Mouse (Mus musculus) adrenal gland (tissue): ENCODE results near the gene Brsk2.
"Not testable (repeated sequence)": the region's sequence is repeated elsewhere in the genome, so short reads cannot be mapped to it uniquely, and the experiment has no call there.

ENCODE experiments used
- intact Hi-C: fragments of 180-260 bp; cut with DNase I; formaldehyde crosslinking; loops from one replicate; pipeline ENCODE4 v1.15.1; 2025
- long read RNA-seq, 2 experiments: library from polyadenylated mRNA; unstranded; transcript quantifications; one replicate each; pipeline ENCODE4 v2.0.0; 2020; ENCODE audit warnings: borderline replicate concordance in 1 of 2; ENCODE audit not compliant: insufficient replicate concordance in 1 of 2

Gene Brsk2
- long read RNA-seq, experiment 1 = 0 reads
- long read RNA-seq, experiment 2 = 0 reads

DNA sequence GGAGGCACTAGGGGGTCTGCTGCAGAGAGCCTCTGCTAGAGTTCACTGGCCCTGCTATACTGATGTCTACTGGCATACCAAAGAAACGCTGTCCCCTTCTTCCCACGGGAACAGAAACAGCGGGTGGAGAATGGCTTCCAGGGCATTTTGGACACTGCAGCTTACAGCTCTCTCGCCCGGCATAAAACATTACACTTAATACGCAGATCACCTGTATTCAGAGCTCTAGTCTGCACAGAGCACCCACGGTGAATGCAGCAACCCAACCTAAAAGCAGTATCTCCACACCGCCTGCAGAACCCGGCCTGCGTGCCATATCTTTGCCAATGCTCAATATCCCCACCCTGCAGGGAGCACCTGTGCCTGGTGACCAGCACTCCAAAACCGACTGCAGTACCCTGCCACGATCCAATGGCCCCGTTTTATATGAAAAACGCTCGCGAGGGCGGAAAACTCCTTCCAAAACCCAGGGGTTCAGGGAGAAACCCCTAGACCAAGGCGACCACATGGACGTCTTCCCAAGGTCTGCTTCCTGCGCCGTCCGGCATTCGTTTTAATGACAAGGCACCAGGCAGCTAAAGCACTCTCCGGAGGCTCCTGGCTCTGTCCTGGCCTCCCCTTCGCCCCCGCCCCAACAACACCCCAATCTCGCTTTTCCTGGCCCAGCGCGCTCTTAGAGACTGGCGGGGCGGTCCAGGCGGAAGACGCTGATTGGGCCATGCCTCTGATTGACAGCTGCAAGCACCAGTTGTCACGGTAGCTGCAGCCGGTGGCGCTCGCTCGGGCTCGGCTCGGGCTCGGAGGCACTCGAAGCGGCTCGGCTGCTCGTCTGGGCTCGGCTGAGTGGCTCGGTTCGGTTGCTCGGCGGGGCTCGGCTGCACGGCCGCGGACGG, at the start of gene Brsk2:
Gene Brsk2 (plus strand): TSS at position 846 of the 893 bp plus-strand sequence.
- intact Hi-C loops = no loop called here

DNA sequence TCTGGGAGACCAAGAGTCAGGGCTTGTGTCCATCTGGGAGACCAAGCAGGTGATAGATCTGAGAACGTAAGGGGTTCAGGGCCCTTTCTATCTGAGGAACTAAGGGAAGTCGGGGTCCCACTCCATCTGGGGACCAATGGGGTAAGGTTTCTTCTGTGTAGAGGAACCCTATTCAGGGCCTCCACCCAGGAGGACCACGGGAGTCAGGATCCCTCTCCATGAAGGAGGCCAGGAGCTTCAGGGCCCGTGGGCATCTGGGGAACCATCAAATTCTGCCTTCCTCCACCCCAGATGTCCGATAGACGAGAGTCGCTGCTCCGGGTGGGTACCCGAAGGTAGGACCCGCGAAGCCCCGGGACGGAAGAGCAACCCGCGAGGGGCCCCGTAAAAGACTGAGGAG, 47.7 kb upstream of the Brsk2 start:
- intact Hi-C loops = no loop called here

DNA sequence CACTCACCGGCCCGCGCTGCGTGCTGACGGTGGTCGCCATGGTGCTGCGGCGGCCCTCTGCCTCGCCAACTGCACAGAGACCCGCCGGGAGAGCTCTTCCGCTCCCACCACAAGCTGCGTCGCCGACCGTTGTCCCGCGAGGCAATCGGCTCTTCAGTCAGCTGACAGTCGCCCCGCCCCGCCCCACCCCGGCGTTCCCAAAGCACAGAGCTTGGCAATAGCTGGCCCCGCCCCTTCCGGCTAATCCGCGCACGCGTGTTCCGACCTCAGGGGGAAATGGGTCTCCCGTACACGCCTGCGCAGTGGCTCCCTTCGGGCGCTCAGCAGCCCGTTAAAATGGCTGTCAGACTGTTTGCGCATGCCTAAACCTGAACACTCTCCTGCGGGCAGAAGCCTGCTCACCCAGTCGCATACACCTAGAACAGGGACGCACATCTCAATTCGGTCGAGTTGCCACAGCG, 47.3 kb upstream of the Brsk2 start:
- intact Hi-C loops = no loop called here

DNA sequence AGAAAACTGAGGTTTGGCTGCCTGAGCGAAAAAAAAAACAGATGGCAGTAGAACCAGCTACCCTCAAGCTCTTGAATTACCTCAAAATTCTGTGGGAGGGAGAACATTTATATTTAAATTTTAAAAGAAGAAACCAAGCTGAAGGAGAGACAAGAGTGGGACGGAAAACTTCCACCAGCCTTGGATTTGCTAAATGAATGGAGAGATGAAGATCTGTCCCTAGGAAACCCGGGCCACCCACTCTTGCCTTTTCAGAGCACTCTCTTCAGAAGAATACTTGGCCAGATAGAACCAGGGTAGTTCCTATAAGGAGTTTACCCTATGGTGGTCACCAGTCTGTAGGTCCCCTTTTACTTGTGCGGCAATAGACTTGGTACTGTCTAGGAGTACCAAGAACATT, 46.8 kb upstream of the Brsk2 start:
- intact Hi-C loops = no loop called here

DNA sequence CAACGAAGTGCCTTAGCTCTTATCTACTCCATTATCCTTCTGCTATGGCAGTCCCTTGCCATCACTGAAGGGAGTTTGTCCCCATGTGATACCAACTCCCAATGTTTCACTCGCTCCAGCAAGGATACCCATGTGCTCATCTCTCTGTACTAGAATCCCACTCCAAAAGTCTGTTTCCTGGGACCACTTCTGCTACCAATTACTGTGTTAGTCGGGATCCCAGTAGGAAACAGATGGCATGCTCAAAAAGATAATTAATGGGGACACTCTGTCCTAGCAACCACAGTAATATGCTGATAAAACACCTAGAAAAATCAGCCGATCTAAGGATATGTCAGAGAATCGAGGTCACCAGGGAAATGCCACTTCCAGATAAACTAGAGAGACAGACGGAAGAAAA, 41.0 kb upstream of the Brsk2 start:
- intact Hi-C loops = no loop called here

DNA sequence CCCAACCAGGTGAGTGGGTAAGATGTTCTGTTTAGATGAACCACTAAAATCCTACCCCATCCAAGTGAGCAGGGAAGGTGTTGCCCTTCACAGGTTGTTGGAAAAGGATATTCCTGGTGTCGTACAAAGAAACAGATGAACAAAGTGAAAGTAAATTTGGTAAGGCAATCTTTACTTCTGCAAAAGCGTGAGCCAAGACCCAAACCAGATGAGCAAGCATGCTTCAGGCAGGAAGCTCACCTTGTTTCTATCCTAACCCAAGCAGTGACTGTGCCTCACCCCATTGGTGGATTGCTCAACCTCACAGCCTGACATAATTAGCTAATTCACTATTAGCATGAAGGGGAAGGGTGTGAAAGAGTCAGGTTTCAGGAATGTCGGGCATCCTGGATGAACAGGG, 38.2 kb upstream of the Brsk2 start:
- intact Hi-C loops = no loop called here

DNA sequence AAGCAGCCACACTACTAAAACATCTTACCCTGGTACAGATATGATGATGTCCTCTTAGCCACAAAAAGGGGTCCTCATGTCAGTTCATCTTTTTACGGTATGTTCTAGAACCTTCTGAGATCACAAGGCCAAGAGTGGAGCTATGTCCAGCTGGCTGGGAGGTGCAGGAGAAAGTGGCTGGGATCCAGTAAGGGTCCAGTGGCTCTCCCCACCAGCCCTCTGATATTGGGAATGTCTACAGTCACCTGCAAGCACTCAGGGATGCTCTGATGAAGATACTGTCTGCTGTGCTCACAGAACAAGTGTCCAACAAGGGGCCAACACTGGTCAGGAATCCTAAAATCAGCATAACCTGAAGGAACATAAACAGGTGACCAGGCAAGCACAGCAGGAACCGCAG, 31.1 kb upstream of the Brsk2 start, which contains the start of gene Tollip:
Gene Tollip (minus strand): TSS at position 101 of the 400 bp plus-strand sequence.
- intact Hi-C loops = no loop called here

DNA sequence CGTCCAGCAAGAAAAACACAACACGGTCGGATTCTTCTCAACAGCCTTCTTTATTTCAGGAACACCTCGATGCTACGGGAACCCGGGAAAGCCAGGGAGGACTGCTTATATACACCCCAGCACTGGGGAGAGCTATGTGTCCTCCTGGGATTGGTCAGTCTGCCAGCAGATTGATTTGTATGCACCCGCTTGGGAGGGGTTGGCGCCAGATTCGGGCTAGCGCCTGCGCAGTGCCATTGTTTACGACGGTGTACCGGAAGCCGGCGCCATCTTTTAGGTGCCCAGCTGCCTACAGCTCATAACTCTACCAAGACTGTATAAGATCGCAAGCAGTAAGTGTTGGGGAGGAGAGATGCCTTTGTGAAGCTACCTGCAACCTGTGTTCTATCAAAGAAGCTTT, 25.4 kb upstream of the Brsk2 start:
- intact Hi-C loops = not testable (repeated sequence)

DNA sequence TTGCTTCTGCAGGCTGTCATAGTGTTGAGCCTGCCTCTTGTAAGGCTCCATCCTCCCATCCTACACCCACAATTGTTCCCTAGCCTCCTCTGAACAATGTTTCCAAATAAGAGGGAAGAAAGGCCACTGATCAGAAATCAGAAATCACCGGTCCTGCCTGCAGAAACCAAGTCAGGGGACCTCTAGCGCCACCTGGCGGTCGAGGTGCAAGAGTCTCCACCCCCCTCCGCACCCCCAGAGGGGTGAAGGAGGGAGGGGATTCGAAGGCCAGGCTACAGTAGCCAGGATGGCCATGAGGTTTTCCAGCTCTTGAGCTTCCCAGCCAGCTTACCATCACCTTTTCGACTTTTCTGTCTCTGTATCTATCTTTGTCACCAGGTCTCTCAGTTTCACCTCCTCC, 24.6 kb upstream of the Brsk2 start:
- intact Hi-C loops = no loop called here

DNA sequence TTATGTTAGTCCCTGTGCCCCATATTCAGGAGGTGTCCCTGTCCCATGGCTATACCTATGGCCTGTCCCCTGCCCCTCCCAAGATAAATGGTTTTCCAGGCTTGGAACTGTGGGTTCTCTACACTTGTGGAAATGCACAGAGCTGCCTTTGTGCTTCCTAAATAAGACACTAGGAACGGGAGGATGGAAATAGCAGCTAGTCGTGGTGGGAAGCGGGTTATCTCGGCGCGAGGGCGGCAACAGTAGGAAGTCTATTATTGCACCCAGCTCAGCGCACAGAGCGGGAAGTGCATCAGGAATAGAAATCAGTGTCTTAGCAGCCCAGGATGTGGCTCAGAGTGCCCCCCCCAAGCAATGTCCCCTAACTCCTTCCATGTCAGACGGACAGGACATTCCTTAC, 20.9 kb upstream of the Brsk2 start:
- intact Hi-C loops = no loop called here

DNA sequence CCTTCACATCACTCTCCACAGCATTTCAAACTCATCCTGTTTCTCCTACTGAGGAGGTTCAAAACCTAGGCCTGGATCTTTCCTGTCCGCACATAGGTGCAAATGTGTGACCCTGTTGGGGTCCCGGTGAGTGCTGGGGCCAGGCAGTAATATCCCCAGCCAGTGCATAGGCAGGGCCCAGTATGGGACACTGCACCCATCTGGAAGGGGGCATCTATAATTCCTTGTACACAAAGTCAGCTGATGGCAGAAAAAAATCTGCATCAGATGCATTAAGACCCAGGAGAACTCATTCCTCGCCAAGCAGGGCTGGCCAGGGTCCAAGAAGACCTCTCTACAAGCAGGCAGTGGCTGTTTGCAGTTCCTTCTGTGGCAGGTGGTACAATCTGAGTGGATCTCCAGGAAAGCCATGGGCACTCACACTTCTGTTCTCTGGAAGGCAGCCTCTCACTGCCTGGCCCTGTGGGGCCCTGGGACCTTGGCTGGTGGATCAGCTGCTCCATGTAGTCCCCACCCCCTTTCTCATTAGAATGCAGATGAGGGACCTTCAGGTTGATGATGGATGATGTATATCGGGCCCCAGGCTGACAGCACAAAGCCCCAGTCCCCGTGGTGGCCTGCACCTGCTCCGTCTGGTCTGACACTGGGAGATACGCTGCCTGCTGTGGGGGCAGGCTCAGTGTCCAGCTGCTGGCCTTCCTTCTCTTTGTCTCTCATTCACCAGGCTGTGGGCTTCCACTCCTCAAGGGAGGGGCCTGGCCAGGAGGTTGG, 15.2 kb upstream of the Brsk2 start:
- intact Hi-C loops = no loop called here

DNA sequence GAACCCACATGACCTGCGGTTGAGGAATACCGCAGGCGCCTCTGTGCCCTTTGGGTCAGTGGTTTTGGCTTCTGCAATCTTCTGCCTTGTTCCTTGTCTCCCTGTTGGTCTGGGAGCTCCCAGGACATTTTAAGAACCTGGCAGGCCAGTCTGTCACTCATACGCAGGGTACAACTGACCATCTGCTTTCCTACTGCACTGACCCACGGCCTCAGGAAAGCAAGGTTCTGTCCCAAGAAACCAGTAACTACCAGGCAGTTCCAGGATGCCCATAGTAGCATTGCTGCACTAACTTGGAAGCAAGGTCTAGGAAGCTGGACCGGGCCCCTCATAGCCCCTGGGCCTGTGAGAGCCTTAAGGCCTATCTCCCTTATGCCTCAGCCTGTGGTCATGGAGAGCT, 14.6 kb upstream of the Brsk2 start:
- intact Hi-C loops = no loop called here

DNA sequence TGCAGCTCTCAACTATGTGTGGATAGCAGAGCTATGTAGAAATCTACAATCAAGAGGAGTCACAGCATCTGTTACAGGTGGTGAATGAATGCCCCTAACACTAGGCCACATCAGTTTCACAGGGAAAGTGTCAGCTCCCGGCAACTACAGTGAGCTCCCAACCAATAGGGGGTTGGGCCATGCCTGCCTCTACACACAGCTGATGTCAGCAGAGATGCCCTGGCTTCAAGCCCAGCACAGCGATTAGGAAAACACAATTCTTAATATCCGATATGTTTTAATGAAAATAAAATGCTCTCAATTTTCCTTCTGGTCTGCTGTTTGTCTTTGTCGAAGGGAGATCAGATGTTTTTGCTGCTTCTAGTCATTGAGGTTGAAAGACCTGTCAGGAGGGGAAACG, 6.1 kb upstream of the Brsk2 start:
- intact Hi-C loops = no loop called here

DNA sequence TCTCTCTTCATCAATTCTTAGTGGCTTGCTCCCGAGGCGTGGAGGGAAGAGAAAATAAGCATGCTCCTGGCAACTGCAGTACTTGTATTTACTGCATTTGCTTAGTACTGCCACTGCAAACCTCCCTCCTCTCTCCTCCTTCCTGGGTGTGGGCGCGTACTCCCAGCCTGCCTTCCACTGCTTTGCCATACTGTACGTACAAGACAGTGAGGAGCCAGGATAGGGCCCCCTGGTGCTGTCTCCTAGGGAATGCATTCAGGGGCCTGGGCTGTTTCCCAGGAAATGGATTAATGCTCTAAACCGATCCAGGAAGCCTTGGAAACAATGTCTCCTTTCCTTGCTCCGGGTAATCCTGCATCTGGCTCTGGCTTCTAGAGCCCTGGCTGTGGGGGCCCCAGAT, 3.6 kb upstream of the Brsk2 start:
- intact Hi-C loops = no loop called here

DNA sequence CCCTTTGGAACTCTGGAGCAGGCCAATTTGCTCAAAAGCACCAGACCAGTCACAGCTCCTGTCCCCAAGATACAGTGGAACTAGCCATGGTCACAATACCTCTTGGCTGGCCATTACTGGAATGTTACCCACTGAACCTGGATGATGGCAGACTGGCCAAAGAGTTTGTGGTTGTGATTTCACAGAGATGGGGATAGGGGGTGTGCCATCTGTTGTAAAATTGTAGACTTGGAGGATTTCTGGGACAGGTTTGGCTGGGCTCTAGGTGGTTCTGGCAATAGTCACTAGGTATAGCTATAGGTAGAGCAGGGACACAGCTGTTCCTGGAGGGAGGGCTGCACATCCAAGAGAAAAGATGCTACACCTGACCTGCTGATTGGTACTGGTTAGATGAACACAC, 2.0 kb upstream of the Brsk2 start:
- intact Hi-C loops = no loop called here

DNA sequence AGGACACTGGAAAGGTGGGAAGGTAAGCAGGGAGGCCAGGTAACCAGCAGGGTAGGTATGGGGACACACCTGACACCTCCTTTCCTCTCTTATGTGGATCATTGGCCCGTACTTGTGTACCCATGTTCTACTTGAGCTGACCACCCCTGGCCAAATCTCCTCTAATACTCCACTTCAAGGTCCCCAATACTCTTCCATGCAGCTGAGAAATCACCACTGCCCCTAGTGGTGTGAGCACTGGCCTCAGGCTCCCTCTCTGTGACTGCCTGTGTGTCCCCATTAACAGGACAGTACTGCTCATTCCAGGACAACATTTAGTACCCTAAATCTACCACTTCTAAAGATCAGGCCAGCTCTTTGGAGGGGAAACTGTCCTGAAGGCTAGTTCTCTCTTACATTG, 1.5 kb upstream of the Brsk2 start:
- intact Hi-C loops = no loop called here

DNA sequence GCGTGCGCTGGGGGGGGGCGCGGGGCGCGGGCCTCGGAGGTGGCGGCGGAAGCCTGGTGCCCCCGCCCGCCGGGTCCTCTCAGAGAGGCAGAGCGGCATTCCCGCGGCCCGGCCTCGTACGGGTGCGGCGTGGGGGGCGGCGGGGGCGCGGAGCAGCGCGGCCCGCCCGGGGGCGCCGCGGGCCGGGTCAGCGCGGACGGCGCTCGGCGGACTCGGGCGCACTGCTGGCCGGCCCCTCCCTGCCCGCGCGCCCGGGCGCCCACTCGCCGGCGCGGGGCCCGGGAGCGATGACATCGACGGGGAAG, 200 bp downstream of the Brsk2 start:
- intact Hi-C loops = no loop called here

DNA sequence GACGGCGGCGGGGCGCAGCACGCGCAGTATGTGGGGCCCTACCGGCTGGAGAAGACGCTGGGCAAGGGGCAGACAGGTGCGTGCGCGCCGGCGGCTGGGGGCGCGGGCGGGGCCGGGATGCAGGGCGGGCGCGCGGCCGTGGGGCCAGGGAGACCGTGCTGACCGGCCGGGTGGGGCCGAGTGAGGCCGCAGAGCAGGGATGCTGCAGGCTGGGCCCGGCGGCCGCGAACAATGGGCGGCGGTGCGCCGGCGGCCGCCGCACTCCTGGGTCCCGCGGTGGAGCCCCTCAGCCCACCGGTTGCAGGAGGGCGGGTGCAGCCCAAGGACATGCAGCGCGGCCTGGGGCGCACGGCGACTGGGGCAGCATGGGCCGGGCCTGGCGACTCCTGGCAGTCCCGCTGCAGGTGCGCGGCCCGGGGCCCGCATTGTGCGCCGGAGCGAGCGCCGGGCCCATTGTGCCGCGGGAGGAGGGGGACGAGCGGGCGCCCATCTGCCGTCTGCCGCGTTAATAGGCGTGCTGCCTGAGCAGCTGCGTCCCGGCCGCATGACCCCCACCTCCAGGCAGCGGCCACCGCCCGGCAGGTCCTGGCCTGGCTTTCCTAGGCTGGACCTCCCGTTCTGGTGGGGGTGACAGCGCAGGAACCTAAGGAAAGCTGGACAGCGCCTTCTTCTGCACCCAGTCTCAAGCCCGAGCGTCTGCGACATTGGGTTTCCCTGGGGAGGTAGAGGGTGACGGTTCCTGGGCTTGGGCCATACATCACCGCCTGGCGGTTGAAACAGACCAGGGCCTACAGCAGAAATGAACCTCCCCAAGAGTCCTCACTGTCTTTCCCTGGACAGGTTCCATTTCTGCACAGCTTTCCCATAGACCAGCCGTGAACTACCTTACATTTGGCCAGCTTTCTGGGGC, 808 bp downstream of the Brsk2 start:
- intact Hi-C loops = no loop called here

DNA sequence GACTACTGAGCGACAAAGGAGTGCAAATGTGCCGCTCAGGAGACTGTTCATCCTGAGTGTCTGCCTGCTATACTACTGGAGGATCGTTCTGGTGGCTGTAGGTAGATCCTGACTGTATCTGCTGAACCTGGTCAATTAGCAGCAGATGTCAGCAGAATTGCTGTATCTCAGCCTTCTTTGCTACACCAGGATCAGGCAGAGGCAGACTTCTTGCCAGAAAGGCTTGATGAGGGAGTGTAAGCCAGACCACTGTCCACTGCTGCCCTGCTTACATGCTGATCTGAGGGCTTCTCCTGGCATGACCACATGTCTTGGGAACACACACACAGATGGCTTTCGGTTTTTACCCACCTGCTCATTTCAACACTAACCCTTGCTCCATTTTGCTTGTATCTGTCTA, 2.3 kb downstream of the Brsk2 start:
- intact Hi-C loops = no loop called here

DNA sequence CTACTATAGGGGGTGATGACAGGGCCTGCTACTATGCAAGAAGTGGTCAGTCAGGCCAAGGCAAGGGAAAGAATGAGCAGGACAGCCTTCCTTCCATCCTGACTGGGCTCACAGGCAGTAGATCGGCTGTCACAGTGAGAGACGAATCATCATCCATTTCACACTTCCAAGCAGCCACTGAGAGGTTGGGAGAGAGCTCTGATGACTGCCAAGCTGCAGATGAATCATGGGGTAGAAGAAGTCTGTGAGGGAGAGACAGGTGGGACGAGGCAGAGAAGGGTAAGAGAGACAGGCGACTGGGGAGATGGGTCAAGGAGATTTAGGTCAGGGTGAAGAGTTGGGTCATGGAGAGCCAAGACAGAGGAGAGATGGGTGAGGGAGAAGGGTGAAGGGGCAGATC, 3.4 kb downstream of the Brsk2 start:
- intact Hi-C loops = no loop called here

DNA sequence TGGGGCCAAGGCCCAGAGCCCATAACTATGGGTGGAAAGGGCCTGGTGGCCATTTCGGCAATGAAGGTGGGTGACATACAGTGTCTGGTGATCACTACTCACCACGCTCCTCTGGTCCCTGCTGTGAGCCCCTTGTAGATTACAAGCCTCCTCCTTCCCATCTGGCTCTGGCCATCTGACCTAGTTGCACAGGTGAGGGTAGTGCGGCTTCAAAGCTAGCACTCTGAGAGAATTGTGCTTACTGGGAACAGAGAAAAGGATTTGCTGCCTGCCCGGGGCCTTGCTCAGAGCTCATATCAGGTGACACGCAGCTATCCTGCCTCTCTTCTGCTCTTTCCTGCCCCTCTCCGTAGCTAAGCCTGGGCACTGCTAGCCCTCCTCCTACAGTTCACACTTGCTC, 4.1 kb downstream of the Brsk2 start:
- intact Hi-C loops = no loop called here
